Mouse (Mus musculus) cerebellum, adult 2 months (tissue): Measurements from ENCODE around the gene Adcy6. TPM values are rescaled to one million over a fixed set of nuclear protein-coding genes. Genes with fewer than 3 reads are reported as not detected.
A peak's percentile ranks its signal among the peaks of the same experiment; 100 is the strongest.

Experiments used
- DNase-seq, 2 experiments: peaks; one replicate each; pipeline ENCODE4 v3.0.0; 2021
- H3K27ac ChIP-seq: fragments of 200-500 bp; 2 replicates; pipeline ENCODE4 v1.5.1; 2012; ENCODE audit warnings: low read length, control low read depth, inconsistent platforms; ENCODE audit not compliant: insufficient read depth
- H3K27me3 ChIP-seq: fragments of 200-500 bp; 2 replicates; pipeline ENCODE4 v1.6.1; 2012; ENCODE audit warnings: inconsistent platforms, mild to moderate bottlenecking, low read length, moderate library complexity; ENCODE audit not compliant: control insufficient read depth, insufficient read depth
- H3K4me1 ChIP-seq: fragments of 200-500 bp; 2 replicates; pipeline ENCODE4 v1.6.1; 2011; ENCODE audit warnings: low read length; ENCODE audit not compliant: control insufficient read depth, insufficient read depth
- H3K4me3 ChIP-seq: fragments of 200-500 bp; replicated peaks from 2 replicates; pipeline ENCODE3; 2011; ENCODE audit warnings: mild to moderate bottlenecking, low read depth, low read length, control low read depth; ENCODE audit not compliant: insufficient read depth
- CTCF ChIP-seq: fragments of 200-500 bp; IDR thresholded peaks from 2 replicates; pipeline ENCODE4 v1.5.1; 2011; ENCODE audit warnings: low read depth, mild to moderate bottlenecking, control low read depth, low read length, moderate library complexity, borderline replicate concordance; ENCODE audit not compliant: insufficient read depth
- POLR2A ChIP-seq: fragments of 200-500 bp; IDR thresholded peaks from 2 replicates; pipeline ENCODE4 v1.6.1; 2011; ENCODE audit warnings: low read length, control low read depth, borderline replicate concordance; ENCODE audit not compliant: insufficient read depth
- WGBS: fragments of 180-500 bp; shearing (Covaris S2); methylation state at CpG from one replicate; pipeline ENCODE4 v1.1.7; 2018; 5-methylcytosine and 5-hydroxymethylcytosine counted together
- polyA plus RNA-seq: library from polyadenylated mRNA; depleted of rRNA; stranded (reverse); fragments of >200 nt; gene quantifications from 2 replicates; pipeline ENCODE4 v1.2.3, GENCODE M21; 2012

Adcy6 gene
- polyA plus RNA-seq, 1 experiment = 31.3 TPM

- Histone ChIP-seq H3K4me3 (no peak overlapping the region), H3K27me3 (no peaks in the 10 kb centered on the region), H3K4me1 (peaks cover 6% of the 10 kb centered on the region; the same call in 1 of the 2 replicates), H3K27ac (no peak overlapping the region)
- no peak for DNase-seq
- TF ChIP-seq POLR2A = no peak
- TF ChIP-seq CTCF = no peak
- WGBS = 57% methylated on average over 24 of the region's 24 CpGs
These were observed 35.5 kb upstream of the Adcy6 start for GRCm38 (mm10) chr15:98645057-98646026.

GRCm38 (mm10) chr15:98644406-98644805, 34.5 kb upstream of the Adcy6 start:
- 56% methylated on average over 12 of the region's 12 CpGs for WGBS
- H3K27ac ChIP-seq = no peak overlapping the region
- TF ChIP-seq CTCF (no peak), POLR2A (no peak)

GRCm38 (mm10) chr15:98640157-98640556, 30.3 kb upstream of the Adcy6 start:
- no peak overlapping the region for H3K4me3 ChIP-seq
- no peak for DNase-seq
- H3K27me3 ChIP-seq = no peaks in the 10 kb centered on the region
- 52% methylated on average over 8 of the region's 8 CpGs for WGBS
- H3K27ac ChIP-seq = no peak overlapping the region
- peaks cover 13% of the 10 kb centered on the region for H3K4me1 ChIP-seq
- no peak for TF ChIP-seq POLR2A
- no peak for TF ChIP-seq CTCF

More at GRCm38 (mm10) chr15:98644406-98644805, 34.5 kb upstream of the Adcy6 start:
- Histone ChIP-seq H3K27me3 (no peaks in the 10 kb centered on the region), H3K4me1 (peaks cover 6% of the 10 kb centered on the region; the same call in 1 of the 2 replicates), H3K4me3 (no peak overlapping the region)
- no peak for DNase-seq

- 36% methylated on average over 3 of the region's 3 CpGs for WGBS
- TF ChIP-seq POLR2A (no peak), CTCF (no peak)
- H3K4me3 ChIP-seq = no peak overlapping the region
These were observed 27.3 kb upstream of the Adcy6 start for GRCm38 (mm10) chr15:98637155-98637554.

GRCm38 (mm10) chr15:98636517-98636916, 26.6 kb upstream of the Adcy6 start:
- Histone ChIP-seq H3K4me1 (peaks cover 17% of the 10 kb centered on the region), H3K27ac (no peak overlapping the region; the same call in 1 of the 2 replicates), H3K4me3 (peak overlapping the region; percentile 22), H3K27me3 (no peaks in the 10 kb centered on the region)
- WGBS = 46% methylated on average over 5 of the region's 5 CpGs
- TF ChIP-seq POLR2A (no peak), CTCF (no peak)
- no peak for DNase-seq

More at GRCm38 (mm10) chr15:98637155-98637554, 27.3 kb upstream of the Adcy6 start:
- H3K27me3 ChIP-seq = no peaks in the 10 kb centered on the region
- H3K4me1 ChIP-seq = peaks cover 17% of the 10 kb centered on the region
- peak overlapping the region; percentile 43; the same call in 1 of the 2 replicates for H3K27ac ChIP-seq
- peak in 1 of 2 experiments; percentile 38 for DNase-seq

GRCm38 (mm10) chr15:98635291-98635841, 25.5 kb upstream of the Adcy6 start:
- peak; percentile 32 to 54 for DNase-seq
- no peak for TF ChIP-seq CTCF
- no peak for TF ChIP-seq POLR2A
- WGBS = 4% methylated on average over 21 of the region's 21 CpGs
- Histone ChIP-seq H3K27me3 (no peaks in the 10 kb centered on the region), H3K4me3 (peak overlapping the region; percentile 94), H3K4me1 (peaks cover 17% of the 10 kb centered on the region), H3K27ac (no peak overlapping the region)

GRCm38 (mm10) chr15:98634541-98635081, 24.7 kb upstream of the Adcy6 start:
- Histone ChIP-seq H3K4me1 (peaks cover 17% of the 10 kb centered on the region), H3K4me3 (peak overlapping the region; percentile 94), H3K27me3 (no peaks in the 10 kb centered on the region), H3K27ac (no peak overlapping the region)
- DNase-seq = peak; percentile 81 to 87
- 1% methylated on average over 64 of the region's 65 CpGs for WGBS
- TF ChIP-seq POLR2A (peak; percentile 31; the same call in 1 of the 2 replicates), CTCF (no peak)
